Mouse (Mus musculus) granulocyte monocyte progenitor cell, adult 5-6 weeks (primary cell): Measurements from ENCODE around the gene Cyp2s1. TPM values are rescaled to one million over a fixed set of nuclear protein-coding genes. Genes with fewer than 3 reads are reported as not detected.

Experiments
- total RNA-seq, 2 experiments: library from RNA; stranded (forward) in 1 of 2; stranded (reverse) in 1 of 2; fragments of 200-712, 200-1000 nt in 1 of 2; fragments of >200 nt in 1 of 2; fragmentation: Nextera tagmentation in 1 of 2; gene quantifications; 2 replicates each; pipeline ENCODE4 v1.2.3; 2014 to 2017

The Cyp2s1 gene
- total RNA-seq, 2 experiments from 2014 or later: not detected

Other genes starting within 250 kb of the Cyp2s1 start
- not detected in 2 replicates for gene Erich4, start 201.0 kb downstream of the Cyp2s1 start, total RNA-seq (2014; fragmentation: Nextera tagmentation)
- not detected in 2 replicates for gene Erich4, start 201.0 kb downstream of the Cyp2s1 start, total RNA-seq (2017)
- gene Dmac2, start 197.5 kb downstream of the Cyp2s1 start, total RNA-seq (2014; fragmentation: Nextera tagmentation): 36.0 and 41.9 TPM in 2 replicates
- gene Dmac2, start 197.5 kb downstream of the Cyp2s1 start, total RNA-seq (2017): 35.6 and 39.0 TPM in 2 replicates
- 18.7 and 26.1 TPM in 2 replicates for gene B3gnt8, start 190.3 kb downstream of the Cyp2s1 start, total RNA-seq (2014; fragmentation: Nextera tagmentation)
- gene B3gnt8, start 190.3 kb downstream of the Cyp2s1 start, total RNA-seq (2017): 14.6 and 22.9 TPM in 2 replicates
- 42.3 and 76.3 TPM in 2 replicates for gene Bckdha, start 157.9 kb downstream of the Cyp2s1 start, total RNA-seq (2014; fragmentation: Nextera tagmentation)
- 59.8 and 64.6 TPM in 2 replicates for gene Bckdha, start 157.9 kb downstream of the Cyp2s1 start, total RNA-seq (2017)
- 84.1 and 154 TPM in 2 replicates for gene Exosc5, start 157.7 kb downstream of the Cyp2s1 start, total RNA-seq (2014; fragmentation: Nextera tagmentation)
- gene Exosc5, start 157.7 kb downstream of the Cyp2s1 start, total RNA-seq (2017): 73.1 and 81.3 TPM in 2 replicates
- gene Tmem91, start 141.7 kb downstream of the Cyp2s1 start, total RNA-seq (2014; fragmentation: Nextera tagmentation): 0.75 and 1.5 TPM in 2 replicates
- not detected in 2 replicates for gene Tmem91, start 141.7 kb downstream of the Cyp2s1 start, total RNA-seq (2017)
- 49.7 and 53.8 TPM in 2 replicates for gene B9d2, start 136.1 kb downstream of the Cyp2s1 start, total RNA-seq (2014; fragmentation: Nextera tagmentation)
- 31.0 and 49.9 TPM in 2 replicates for gene B9d2, start 136.1 kb downstream of the Cyp2s1 start, total RNA-seq (2017)
- gene Tgfb1, start 129.9 kb downstream of the Cyp2s1 start, total RNA-seq (2014; fragmentation: Nextera tagmentation): 261 and 291 TPM in 2 replicates
- 26.4 and 34.3 TPM in 2 replicates for gene Tgfb1, start 129.9 kb downstream of the Cyp2s1 start, total RNA-seq (2017)
- 35.6 and 51.7 TPM in 2 replicates for gene Ccdc97, start 97.8 kb downstream of the Cyp2s1 start, total RNA-seq (2014; fragmentation: Nextera tagmentation)
- gene Ccdc97, start 97.8 kb downstream of the Cyp2s1 start, total RNA-seq (2017): 8.9 and 14.8 TPM in 2 replicates
- 146 and 152 TPM in 2 replicates for gene Hnrnpul1, start 62.2 kb downstream of the Cyp2s1 start, total RNA-seq (2014; fragmentation: Nextera tagmentation)
- 146 and 175 TPM in 2 replicates for gene Hnrnpul1, start 62.2 kb downstream of the Cyp2s1 start, total RNA-seq (2017)
- 1.0 and 4.0 TPM in 2 replicates for gene Axl, start 28.2 kb downstream of the Cyp2s1 start, total RNA-seq (2014; fragmentation: Nextera tagmentation)
- 0.43 and 5.5 TPM in 2 replicates for gene Axl, start 28.2 kb downstream of the Cyp2s1 start, total RNA-seq (2017)
- gene Cyp2b10, start 80.7 kb upstream of the Cyp2s1 start, total RNA-seq (2014; fragmentation: Nextera tagmentation): not detected in 2 replicates
- not detected in 2 replicates for gene Cyp2b10, start 80.7 kb upstream of the Cyp2s1 start, total RNA-seq (2017)
- gene Cyp2b13, start 244.6 kb upstream of the Cyp2s1 start, total RNA-seq (2014; fragmentation: Nextera tagmentation): not detected in 2 replicates
- gene Cyp2b13, start 244.6 kb upstream of the Cyp2s1 start, total RNA-seq (2017): not detected in 2 replicates